Mouse (Mus musculus): ENCODE results near the gene Fbln1. TPM values are rescaled to one million over a fixed set of nuclear protein-coding genes. Genes with fewer than 3 reads are reported as not detected.
"Not testable (repeated sequence)": the region's sequence is repeated elsewhere in the genome, so short reads cannot be mapped to it uniquely, and the experiment has no call there.

Gene Fbln1
- polyA plus RNA-seq, 1 experiment from 2014 or later, result 162 TPM

DNA sequence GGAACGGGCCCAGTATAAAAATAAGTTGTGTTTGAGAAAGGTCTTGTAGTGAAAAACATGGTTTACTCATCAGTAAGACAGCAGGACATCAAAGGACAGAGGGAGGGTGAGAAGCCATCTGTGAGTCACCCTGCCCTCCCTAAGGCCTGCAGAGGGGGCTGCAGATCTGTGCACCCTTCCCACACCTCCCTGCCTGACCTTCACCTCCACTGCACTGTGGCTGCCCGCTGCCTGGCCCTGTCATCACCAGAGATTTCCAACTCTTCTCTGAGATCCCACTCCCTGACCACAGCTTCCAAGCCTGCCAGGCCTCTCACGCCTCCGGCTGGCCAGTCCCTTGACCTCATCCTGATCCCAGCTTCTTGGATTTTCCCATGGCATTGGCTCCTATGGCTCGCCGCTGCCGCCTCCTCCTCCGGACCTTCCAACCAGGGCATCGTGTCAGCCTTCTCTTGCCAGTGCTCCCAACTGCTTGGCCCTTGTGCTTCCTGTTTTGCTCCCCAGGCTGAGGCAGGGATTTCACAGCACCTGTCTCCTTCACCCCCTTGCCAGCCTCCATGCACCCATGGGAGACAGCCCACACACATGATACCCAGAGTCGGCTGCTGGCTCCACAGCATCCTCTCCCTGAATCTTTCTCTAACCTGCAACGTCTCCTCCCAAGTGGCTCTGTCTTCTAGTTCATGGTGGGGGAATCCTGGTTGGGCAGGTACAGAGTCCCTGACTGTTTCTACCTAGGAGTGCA is 114.3 kb downstream of the Fbln1 start:
- 83% methylated on average over 11 of the region's 11 CpGs for WGBS
- Histone ChIP-seq H3K36me3 (no peaks in the 10 kb centered on the region), H3K9me3 (replicated peaks) (no peaks in the 10 kb centered on the region), H3K27me3 (ENCODE audit: low read depth, poor library complexity, severe bottlenecking) (peaks cover 46% of the 10 kb centered on the region), H3K4me3 (no peak overlapping the region), H3K4me1 (peaks cover 11% of the 10 kb centered on the region), H3K27ac (replicated peaks) (0 out of 2 replicates have a peak overlapping the region, but pooled peaks have one; percentile 23)
- no peak for DNase-seq (ENCODE audit: low spot score)

DNA sequence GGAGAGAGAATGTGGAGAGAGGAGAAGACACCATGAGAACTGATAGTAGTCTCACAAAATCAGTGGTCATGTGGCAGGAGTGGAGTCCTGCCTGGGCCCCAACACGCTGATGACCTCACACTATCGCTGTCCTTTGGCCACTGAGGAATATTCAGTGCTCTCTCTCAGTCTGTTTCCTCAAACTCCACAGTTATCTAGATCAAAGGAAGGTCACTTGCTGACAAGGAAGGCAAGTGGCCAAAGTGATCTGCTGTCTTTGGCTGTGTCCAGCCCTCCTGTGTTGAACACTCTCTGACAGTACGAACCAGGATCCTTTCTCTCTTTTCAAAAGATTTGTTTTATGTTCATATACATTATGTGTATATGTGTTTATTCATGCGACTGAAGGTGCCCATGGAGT is 117.5 kb downstream of the Fbln1 start:
- Histone ChIP-seq H3K36me3 (no peaks in the 10 kb centered on the region), H3K27ac (replicated peaks) (no peak overlapping the region), H3K4me1 (no peaks in the 10 kb centered on the region), H3K4me3 (no peak overlapping the region), H3K9me3 (replicated peaks) (no peaks in the 10 kb centered on the region), H3K27me3 (ENCODE audit: low read depth, poor library complexity, severe bottlenecking) (peaks cover 16% of the 10 kb centered on the region)
- 88% methylated on average over 4 of the region's 4 CpGs for WGBS
- DNase-seq (ENCODE audit: low spot score), result no peak

- H3K4me1 ChIP-seq, result no peaks in the 10 kb centered on the region
- H3K36me3 ChIP-seq, result no peaks in the 10 kb centered on the region
- H3K4me3 ChIP-seq, result no peak overlapping the region
- H3K27me3 ChIP-seq (ENCODE audit: low read depth, poor library complexity, severe bottlenecking), result peaks cover 14% of the 10 kb centered on the region; the same call in 1 of the 2 replicates
- 96% methylated on average over 1 of the region's 1 CpGs for WGBS
- no peak overlapping the region for H3K27ac ChIP-seq (replicated peaks)
- DNase-seq (ENCODE audit: low spot score), result no peak
- no peaks in the 10 kb centered on the region for H3K9me3 ChIP-seq (replicated peaks)
Observed at GRCm38 (mm10) chr15:85324426-85324825, 118.7 kb downstream of the Fbln1 start.

- no peaks in the 10 kb centered on the region for H3K4me1 ChIP-seq
- no peaks in the 10 kb centered on the region for H3K27me3 ChIP-seq (ENCODE audit: low read depth, poor library complexity, severe bottlenecking)
- no peaks in the 10 kb centered on the region for H3K36me3 ChIP-seq
- H3K27ac ChIP-seq (replicated peaks), result no peak overlapping the region
- H3K4me3 ChIP-seq, result no peak overlapping the region
- no peak for DNase-seq (ENCODE audit: low spot score)
- H3K9me3 ChIP-seq (replicated peaks), result no peaks in the 10 kb centered on the region
- WGBS, result 77% methylated on average over 11 of the region's 11 CpGs
Observed at GRCm38 (mm10) chr15:85327808-85328207, 122.1 kb downstream of the Fbln1 start.

- H3K27ac ChIP-seq (replicated peaks); H3K9me3 ChIP-seq (replicated peaks); H3K36me3 ChIP-seq; H3K4me1 ChIP-seq; H3K4me3 ChIP-seq; DNase-seq (ENCODE audit: low spot score); H3K27me3 ChIP-seq (ENCODE audit: low read depth, poor library complexity, severe bottlenecking): not testable (repeated sequence)
- 77% methylated on average over 2 of the region's 2 CpGs for WGBS
Observed at GRCm38 (mm10) chr15:85328455-85328854, 122.7 kb downstream of the Fbln1 start.

DNA sequence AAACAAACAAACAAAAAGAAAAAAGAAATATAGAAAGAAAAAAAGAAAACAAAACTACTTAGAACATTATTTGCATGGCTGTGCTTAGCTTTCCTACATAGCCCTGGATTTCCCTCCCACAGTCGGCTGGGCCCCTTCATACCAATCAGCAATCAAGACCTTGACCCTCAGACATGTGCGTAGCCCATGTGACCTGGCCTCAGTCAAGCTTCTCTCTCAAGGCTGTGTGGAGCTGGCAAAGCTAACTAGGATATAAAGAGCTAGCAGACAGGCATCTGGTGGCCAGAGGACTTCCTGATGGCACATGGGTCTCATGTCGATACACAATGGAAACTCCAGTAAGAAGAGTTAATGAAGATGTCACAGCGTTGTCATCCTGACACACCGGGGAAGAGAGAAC is 123.3 kb downstream of the Fbln1 start:
- H3K4me1 ChIP-seq, result no peaks in the 10 kb centered on the region
- H3K4me3 ChIP-seq, result no peak overlapping the region
- H3K9me3 ChIP-seq (replicated peaks), result no peaks in the 10 kb centered on the region
- no peaks in the 10 kb centered on the region for H3K36me3 ChIP-seq
- H3K27ac ChIP-seq (replicated peaks), result no peak overlapping the region
- DNase-seq (ENCODE audit: low spot score), result no peak
- 92% methylated on average over 5 of the region's 5 CpGs for WGBS
- no peaks in the 10 kb centered on the region for H3K27me3 ChIP-seq (ENCODE audit: low read depth, poor library complexity, severe bottlenecking)

GRCm38 (mm10) chr15:85330024-85330423 is 124.3 kb downstream of the Fbln1 start:
- no peak for DNase-seq (ENCODE audit: low spot score)
- H3K4me3 ChIP-seq, result no peak overlapping the region
- no peaks in the 10 kb centered on the region for H3K9me3 ChIP-seq (replicated peaks)
- no peaks in the 10 kb centered on the region for H3K4me1 ChIP-seq
- H3K27ac ChIP-seq (replicated peaks), result no peak overlapping the region
- WGBS, result 88% methylated on average over 6 of the region's 6 CpGs
- H3K36me3 ChIP-seq, result no peaks in the 10 kb centered on the region
- H3K27me3 ChIP-seq (ENCODE audit: low read depth, poor library complexity, severe bottlenecking), result no peaks in the 10 kb centered on the region

DNA sequence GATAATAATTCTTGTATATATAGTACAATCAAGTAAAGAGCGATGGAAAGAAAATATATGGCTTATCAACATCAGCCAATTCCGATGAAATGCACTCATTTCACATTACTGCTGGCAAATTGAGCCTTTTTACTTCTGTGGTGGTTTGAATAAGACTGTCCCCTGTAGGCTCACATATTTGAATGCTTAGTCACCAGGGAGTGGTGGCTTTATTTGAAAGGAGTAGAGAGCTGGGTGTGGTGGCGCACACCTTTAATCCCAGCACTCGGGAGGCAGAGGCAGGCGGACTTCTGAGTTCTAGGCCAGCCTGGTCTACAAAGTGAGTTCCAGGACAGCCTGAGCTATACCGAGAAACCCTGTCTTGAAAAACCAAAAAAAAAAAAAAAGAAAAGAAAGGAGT is 127.8 kb downstream of the Fbln1 start:
- peaks cover 27% of the 10 kb centered on the region for H3K4me1 ChIP-seq
- H3K27ac ChIP-seq (replicated peaks); H3K9me3 ChIP-seq (replicated peaks); DNase-seq (ENCODE audit: low spot score); H3K36me3 ChIP-seq; H3K4me3 ChIP-seq; H3K27me3 ChIP-seq (ENCODE audit: low read depth, poor library complexity, severe bottlenecking): not testable (repeated sequence)
- 92% methylated on average over 6 of the region's 6 CpGs for WGBS

DNA sequence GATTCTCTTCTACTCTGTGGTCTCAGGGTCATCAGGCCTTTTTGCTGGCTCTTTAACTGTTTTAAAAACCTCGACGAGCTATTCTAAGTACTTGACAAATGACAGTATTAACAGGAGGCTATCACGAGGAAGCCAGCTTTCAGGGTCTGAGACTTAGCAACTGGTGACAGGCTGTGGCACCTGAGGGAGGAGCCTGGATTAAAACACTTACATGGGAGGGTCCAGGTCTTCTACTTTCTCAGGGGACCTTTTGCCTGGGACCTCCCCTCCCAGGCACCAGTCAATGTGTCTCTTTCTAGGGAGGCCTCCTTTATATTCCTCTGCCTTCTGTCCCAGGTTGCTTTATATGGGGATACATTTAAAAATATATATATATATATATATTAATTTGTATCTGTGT is 128.5 kb downstream of the Fbln1 start:
- Histone ChIP-seq H3K36me3 (0 out of 2 replicates have a peak, but pooled peaks cover 2% of the 10 kb centered on the region), H3K27ac (replicated peaks) (no peak overlapping the region), H3K9me3 (replicated peaks) (no peaks in the 10 kb centered on the region), H3K4me1 (peaks cover 28% of the 10 kb centered on the region), H3K27me3 (ENCODE audit: low read depth, poor library complexity, severe bottlenecking) (no peaks in the 10 kb centered on the region), H3K4me3 (no peak overlapping the region)
- DNase-seq (ENCODE audit: low spot score), result no peak
- WGBS, result 76% methylated on average over 3 of the region's 3 CpGs

DNA sequence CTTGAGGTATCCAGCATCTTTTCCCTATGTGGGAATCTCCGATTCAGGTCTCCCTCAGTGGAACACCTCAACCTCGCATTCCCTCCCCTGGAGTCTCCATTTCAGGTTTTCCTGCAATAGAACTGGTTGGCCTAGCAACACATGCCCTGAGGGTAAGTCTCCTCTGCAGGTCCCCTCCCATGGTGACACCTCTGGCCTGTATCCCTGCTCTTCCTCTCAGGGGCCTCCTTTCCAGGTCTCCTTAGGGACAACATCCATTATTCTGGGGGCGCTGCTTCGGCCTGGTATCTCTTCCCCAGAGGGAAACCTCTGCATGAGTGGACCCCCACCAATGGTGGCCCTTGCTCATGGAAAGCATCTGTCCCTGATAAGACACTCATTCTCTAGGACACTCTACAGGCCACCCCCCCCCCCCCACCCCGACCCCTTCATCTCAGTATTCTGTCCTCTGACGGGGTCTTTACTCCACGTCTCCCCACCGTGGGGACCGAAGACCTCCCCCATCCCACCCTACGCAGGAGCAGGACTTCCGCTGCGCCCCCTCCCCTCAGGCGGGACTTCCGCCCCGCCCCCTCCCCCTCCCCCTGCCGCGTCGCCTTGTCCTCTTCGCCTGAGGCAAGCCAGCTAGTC is 130.0 kb downstream of the Fbln1 start, which contains the start of gene Atxn10:
TSS of gene Atxn10 (plus strand) at position 575 of the 630 bp plus-strand sequence.
- Histone ChIP-seq H3K27ac (replicated peaks) (peak within 1 kb of the TSS; percentile 96), H3K36me3 (peaks cover 2% of the 10 kb centered on the region; the same call in 1 of the 2 replicates), H3K9me3 (replicated peaks) (no peaks in the 10 kb centered on the region), H3K27me3 (ENCODE audit: low read depth, poor library complexity, severe bottlenecking) (no peaks in the 10 kb centered on the region), H3K4me1 (peaks cover 28% of the 10 kb centered on the region), H3K4me3 (peak within 1 kb of the TSS; percentile 85)
- no peak for DNase-seq (ENCODE audit: low spot score)
- WGBS, result 9% methylated on average over 17 of the region's 19 CpGs

Other genes starting within 250 kb of the Fbln1 start
- 10.1 and 10.8 TPM in 2 replicates for gene 5031439G07Rik, start 217.4 kb upstream of the Fbln1 start, polyA plus RNA-seq (2016; fragmentation: Nextera tagmentation; extraction: Ambion mirVana)
- 0.16 TPM in 1 of 2 replicates, not detected in the other for gene Upk3a, start 188.8 kb upstream of the Fbln1 start, polyA plus RNA-seq (2016; fragmentation: Nextera tagmentation; extraction: Ambion mirVana)
- gene Fam118a, start 177.0 kb upstream of the Fbln1 start, polyA plus RNA-seq (2016; fragmentation: Nextera tagmentation; extraction: Ambion mirVana), result 33.1 and 34.9 TPM in 2 replicates
- 0.11 and 0.12 TPM in 2 replicates for gene Smc1b, start 74.0 kb upstream of the Fbln1 start, polyA plus RNA-seq (2016; fragmentation: Nextera tagmentation; extraction: Ambion mirVana)
- gene Ribc2, start 73.9 kb upstream of the Fbln1 start, polyA plus RNA-seq (2016; fragmentation: Nextera tagmentation; extraction: Ambion mirVana), result 0.41 and 0.57 TPM in 2 replicates
- 341 and 369 TPM in 2 replicates for gene Atxn10, start 130.3 kb downstream of the Fbln1 start, polyA plus RNA-seq (2016; fragmentation: Nextera tagmentation; extraction: Ambion mirVana)

Measured in midbrain, embryonic 10.5 days (tissue).